Mouse (Mus musculus): ENCODE results near the gene Olfr122. TPM values are rescaled to one million over a fixed set of nuclear protein-coding genes. Genes with fewer than 3 reads are reported as not detected.

Olfr122 gene
- polyA plus RNA-seq (2012), result not detected in 2 replicates

DNA sequence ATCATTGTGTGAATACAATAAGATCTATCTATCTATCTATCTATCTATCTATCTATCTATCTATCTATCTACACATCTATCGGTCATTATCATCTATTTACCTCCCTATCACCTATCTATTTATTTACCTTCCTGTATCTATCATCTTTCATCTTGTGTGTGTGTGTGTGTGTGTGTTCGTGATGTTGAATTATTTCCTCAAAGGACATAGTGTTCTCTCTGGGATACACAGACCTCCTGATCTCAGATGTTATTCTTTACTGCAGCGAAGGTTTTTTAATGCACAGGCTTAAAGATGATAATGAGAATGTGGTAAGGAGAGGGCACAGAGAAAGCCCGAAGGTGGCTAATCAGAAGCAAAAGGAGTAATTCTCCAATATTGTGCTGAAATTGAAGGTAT is at the start of gene Olfr122:
TSS of gene Olfr122 (plus strand) at position 301 of the 400 bp plus-strand sequence.

DNA sequence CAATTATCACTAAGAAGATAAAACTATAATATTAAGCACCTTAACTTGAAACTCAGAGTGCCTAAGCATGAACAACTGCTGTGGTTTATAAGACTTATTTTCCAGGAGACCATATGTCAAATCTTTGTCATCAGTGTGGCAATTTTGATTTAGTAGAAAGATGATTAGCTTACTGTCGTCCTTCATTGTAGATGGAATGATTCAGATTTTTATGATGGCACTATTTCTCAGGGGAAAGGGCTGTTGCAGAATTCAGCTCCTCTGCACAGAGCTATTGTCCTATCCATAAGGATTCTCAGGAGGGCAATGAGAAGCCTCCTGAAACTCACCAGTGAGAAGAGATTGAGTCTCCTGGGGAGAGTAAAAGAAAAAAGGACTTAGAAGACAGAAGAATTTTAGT is 46.9 kb upstream of the Olfr122 start, which contains the start of gene Olfr120:
TSS of gene Olfr120 (plus strand) at position 301 of the 400 bp plus-strand sequence.

DNA sequence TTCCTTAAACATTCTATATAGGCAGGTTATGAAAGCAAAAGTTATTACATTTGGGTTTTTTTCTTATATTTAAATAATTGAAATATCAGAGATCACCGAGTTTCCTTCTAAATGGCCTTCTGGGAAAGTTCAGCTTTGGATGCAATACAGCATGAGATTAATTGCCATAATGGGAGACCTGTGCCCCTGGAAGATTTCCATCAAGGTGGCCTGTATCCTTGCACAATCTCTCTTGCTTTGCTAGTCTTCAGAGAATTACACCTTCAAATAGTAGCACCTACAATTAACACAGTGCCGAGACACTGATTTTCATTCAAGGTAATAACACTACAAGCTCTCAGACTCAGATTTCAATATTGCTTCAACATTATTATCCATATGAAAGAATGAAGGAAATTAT is 24.8 kb downstream of the Olfr122 start, which contains the start of gene Olfr123:
TSS of gene Olfr123 (plus strand) at position 301 of the 400 bp plus-strand sequence.

GRCm38 (mm10) chr17:37799588-37799987 is 31.2 kb downstream of the Olfr122 start, which contains the start of gene Olfr124:
Gene Olfr124, plus strand, starts transcription at chr17:37799888.

Other genes starting within 250 kb of the Olfr122 start
- gene Olfr112, start 199.2 kb upstream of the Olfr122 start, polyA plus RNA-seq (2012), result not detected in 2 replicates
- gene Olfr113, start 190.9 kb upstream of the Olfr122 start, polyA plus RNA-seq (2012), result not detected in 2 replicates
- gene Olfr114, start 175.9 kb upstream of the Olfr122 start, polyA plus RNA-seq (2012), result not detected in 2 replicates
- not detected in 2 replicates for gene Olfr115, start 141.5 kb upstream of the Olfr122 start, polyA plus RNA-seq (2012)
- gene Olfr116, start 141.4 kb upstream of the Olfr122 start, polyA plus RNA-seq (2012), result not detected in 2 replicates
- gene Olfr117, start 104.8 kb upstream of the Olfr122 start, polyA plus RNA-seq (2012), result not detected in 2 replicates
- gene Olfr118, start 101.6 kb upstream of the Olfr122 start, polyA plus RNA-seq (2012), result not detected in 2 replicates
- gene Olfr119, start 72.0 kb upstream of the Olfr122 start, polyA plus RNA-seq (2012), result not detected in 2 replicates
- gene Olfr120, start 46.8 kb upstream of the Olfr122 start, polyA plus RNA-seq (2012), result not detected in 2 replicates
- gene Olfr121, start 19.8 kb upstream of the Olfr122 start, polyA plus RNA-seq (2012), result not detected in 2 replicates
- not detected in 2 replicates for gene Olfr123, start 24.9 kb downstream of the Olfr122 start, polyA plus RNA-seq (2012)
- gene Olfr124, start 31.3 kb downstream of the Olfr122 start, polyA plus RNA-seq (2012), result not detected in 2 replicates
- gene Olfr125, start 64.3 kb downstream of the Olfr122 start, polyA plus RNA-seq (2012), result not detected in 2 replicates
- 0.04 TPM in 1 of 2 replicates, not detected in the other for gene Olfr126, start 78.9 kb downstream of the Olfr122 start, polyA plus RNA-seq (2012)
- gene Olfr127, start 131.8 kb downstream of the Olfr122 start, polyA plus RNA-seq (2012), result 0.01 TPM in 1 of 2 replicates, not detected in the other
- not detected in 2 replicates for gene Olfr128, start 151.9 kb downstream of the Olfr122 start, polyA plus RNA-seq (2012)
- not detected in 2 replicates for gene Olfr761, start 184.5 kb downstream of the Olfr122 start, polyA plus RNA-seq (2012)

All from megakaryocyte-erythroid progenitor cell, adult 5 weeks (primary cell).